Mouse (Mus musculus) c-Kit-negative CD71-positive TER-119-positive erythroid progenitor cells, embryonic 14.5 days (primary cell): ENCODE data around the gene Gm14325.
"Not testable (repeated sequence)": the region's sequence is repeated elsewhere in the genome, so short reads cannot be mapped to it uniquely, and the experiment has no call there.

Experiments used
- DNase-seq: peaks from one replicate; pipeline ENCODE4 v3.0.0-alpha.2; 2013; ENCODE audit warnings: low read depth, low spot score

Gene Gm14325

GRCm38 (mm10) chr2:177839901-177840663 lies at the start of gene Gm14325:
Gm14325 (minus strand) TSS chr2:177840336.
- not testable (repeated sequence) for DNase-seq

DNA sequence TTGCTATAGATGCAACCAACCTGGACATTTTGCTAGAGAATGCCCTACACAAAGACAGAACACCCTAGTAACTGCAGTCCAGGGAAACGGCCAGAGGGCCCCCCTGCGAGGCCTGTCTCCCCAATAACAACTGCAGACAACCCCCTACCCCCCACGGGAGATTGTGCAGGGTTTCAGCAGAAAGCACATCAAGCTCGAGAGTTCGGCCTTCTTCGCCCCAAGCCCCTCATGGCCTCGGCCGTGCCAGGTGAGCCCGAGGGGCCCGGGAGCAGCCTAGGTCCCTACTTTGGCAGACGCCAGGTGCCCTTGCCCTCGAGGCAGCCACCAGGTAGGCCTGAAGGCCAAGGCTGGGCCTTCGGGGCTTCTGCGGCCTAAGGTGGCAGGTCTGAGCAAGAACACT lies 47.6 kb upstream of the Gm14325 start:
- DNase-seq: not testable (repeated sequence)

GRCm38 (mm10) chr2:177862254-177862653 lies 22.1 kb upstream of the Gm14325 start:
- DNase-seq: not testable (repeated sequence)

DNA sequence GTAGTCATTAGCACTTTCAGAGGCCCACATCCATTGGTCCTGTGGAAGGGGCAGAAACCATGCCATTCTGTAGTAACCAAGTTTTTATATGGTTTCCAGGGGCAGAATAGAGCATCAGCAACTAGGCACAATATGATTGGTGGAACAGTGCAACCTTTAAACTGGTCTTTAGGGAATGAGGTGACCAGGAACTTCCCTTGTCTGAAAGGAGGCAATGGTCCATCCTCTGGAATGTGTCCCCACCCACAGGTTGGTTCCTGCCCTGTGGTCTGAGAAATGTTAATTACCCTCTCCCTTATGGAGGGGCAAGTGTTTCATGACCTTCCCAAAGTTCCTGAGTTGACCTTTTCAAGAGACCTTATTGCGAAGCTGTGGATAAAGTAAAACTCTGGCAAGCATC lies 3.5 kb upstream of the Gm14325 start:
- not testable (repeated sequence) for DNase-seq

- not testable (repeated sequence) for DNase-seq
Measured at GRCm38 (mm10) chr2:177836756-177837155, 3.4 kb downstream of the Gm14325 start.

GRCm38 (mm10) chr2:177835733-177836536 lies 4.2 kb downstream of the Gm14325 start:
- not testable (repeated sequence) for DNase-seq

DNA sequence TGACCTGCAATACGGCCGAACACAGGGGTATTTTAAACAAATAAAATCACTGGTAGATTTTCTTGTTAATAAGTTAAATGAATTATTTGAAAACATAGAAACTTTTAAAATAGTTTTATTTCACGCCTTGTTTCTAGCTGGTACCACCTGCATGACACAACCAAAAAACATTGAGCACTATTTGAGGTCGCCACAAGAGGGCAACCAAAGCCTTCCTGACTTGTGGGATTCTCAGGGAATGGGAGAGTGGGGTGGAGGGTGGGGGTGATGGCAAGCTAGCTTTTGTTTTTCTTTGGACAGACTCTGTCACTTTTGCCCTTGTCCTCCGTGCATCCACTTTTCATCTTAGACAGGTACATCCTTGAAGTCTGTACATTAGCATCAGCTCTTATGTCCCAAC lies 18.2 kb downstream of the Gm14325 start:
- not testable (repeated sequence) for DNase-seq

- DNase-seq: not testable (repeated sequence)
Measured at GRCm38 (mm10) chr2:177806170-177806569, 34.0 kb downstream of the Gm14325 start.

DNA sequence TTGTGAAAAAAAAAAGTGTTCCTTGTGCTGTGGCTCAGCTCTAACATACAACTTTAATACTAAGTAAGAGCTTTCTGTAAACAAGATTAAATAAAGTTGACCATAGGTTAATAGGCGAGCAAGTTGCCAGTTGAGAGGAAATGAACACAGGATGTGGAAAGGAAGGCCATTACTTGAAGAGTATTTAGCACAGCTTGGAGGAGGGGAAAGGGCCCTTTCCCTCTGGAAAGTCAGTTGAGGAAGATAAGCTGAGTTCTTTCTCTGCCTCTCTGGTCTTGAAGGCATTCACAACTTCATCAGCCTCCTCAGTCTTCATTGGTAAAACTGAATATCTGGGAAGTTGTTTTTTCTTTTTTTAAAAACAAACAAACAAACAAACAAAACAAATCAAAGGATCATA lies 52.8 kb downstream of the Gm14325 start:
- not testable (repeated sequence) for DNase-seq
